Mouse (Mus musculus) c-Kit-positive CD71-positive TER-119-positive erythroid progenitor cells, embryonic 14.5 days (primary cell): Measurements from ENCODE around the gene Skida1.
"Not testable (repeated sequence)": the region's sequence is repeated elsewhere in the genome, so short reads cannot be mapped to it uniquely, and the experiment has no call there.

ENCODE experiments used
- DNase-seq: peaks from one replicate; pipeline ENCODE4 v3.0.0-alpha.2; 2013; ENCODE audit warnings: low spot score

Gene Skida1

GRCm38 (mm10) chr2:18048453-18049075, at the start of gene Skida1:
Skida1 (minus strand) TSS chr2:18049051.
- DNase-seq: no peak

DNA sequence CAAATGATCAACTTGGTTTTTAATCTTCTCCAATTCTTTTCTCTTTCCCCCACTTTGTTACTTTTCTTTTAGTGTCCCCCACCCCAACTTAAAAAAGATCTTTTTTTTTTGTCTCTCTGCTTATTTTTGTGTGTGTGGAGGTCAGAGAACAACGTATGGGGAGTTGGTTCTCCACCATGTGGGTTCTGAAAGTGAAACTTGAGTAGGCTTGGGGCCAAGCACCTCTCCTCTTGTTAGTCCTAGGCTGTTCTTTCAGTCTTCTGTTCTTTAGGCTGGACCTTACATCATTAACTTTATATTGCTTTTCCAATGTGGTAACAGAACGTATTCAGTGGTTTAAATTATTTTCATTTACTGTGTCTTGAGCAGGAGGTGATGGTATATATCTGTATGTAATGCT, 47.0 kb upstream of the Skida1 start:
- DNase-seq: no peak

DNA sequence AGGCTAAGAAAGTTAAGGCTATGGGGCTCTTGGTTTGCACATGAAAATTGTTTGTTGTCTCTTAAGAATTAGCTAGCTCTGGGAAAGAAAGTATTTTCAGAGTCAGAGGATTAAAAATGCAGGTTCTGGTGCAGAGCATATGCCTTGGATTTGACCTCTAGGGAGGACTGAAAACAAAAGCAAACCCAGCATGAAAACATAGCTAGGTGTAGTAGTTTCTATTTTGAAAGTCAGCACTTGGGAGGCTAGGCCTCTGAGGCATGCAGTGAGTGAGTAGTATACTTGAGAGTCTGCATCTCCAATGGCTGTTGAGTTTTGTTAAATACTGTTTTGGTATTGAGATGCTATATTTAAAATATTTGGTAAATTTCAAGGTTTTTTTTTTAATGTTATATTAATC, 45.5 kb upstream of the Skida1 start:
- DNase-seq: no peak

GRCm38 (mm10) chr2:18093858-18094257, 45.0 kb upstream of the Skida1 start:
- no peak for DNase-seq

GRCm38 (mm10) chr2:18087695-18088094, 38.8 kb upstream of the Skida1 start:
- not testable (repeated sequence) for DNase-seq

- DNase-seq: no peak
Measured at GRCm38 (mm10) chr2:18080182-18080860, 31.5 kb upstream of the Skida1 start.

- DNase-seq: no peak
Measured at GRCm38 (mm10) chr2:18071947-18072346, 23.1 kb upstream of the Skida1 start.

DNA sequence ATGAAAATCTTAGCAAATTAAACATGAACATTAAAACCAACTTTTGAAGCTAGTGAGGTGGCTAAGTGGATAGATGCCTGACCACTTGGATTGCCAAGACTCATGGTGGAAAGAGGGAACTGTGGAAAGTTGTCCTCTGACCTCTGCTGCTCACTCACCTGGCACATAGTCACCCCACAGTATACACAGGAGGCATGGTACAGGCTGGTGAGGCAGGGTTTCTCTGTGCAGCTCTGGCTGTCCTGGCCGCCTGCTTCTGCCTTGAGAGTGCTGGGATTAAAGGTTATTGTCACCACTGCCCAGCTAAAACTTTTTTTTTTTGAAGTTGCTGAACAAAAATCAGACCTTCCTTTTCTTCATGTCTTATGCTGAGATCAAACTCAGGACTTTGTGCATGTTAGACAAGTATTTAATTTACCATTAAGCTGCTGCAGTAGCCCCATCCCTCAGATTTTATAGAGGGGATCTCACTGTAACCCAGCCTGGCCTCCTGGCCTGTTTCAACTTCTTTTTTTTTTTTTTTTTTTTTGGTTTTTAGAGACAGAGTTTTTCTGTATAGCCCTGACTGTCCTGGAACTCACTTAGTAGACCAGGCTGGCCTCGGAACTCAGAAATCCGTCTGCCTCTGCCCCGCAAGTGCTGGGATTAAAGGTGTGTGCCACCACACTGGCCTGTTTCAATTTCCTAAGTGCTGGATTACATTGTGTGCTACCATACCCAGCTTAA, 19.4 kb upstream of the Skida1 start:
- DNase-seq: no peak

GRCm38 (mm10) chr2:18066436-18066835, 17.6 kb upstream of the Skida1 start:
- no peak for DNase-seq

- no peak for DNase-seq
Measured at GRCm38 (mm10) chr2:18065708-18066030, 16.8 kb upstream of the Skida1 start.

DNA sequence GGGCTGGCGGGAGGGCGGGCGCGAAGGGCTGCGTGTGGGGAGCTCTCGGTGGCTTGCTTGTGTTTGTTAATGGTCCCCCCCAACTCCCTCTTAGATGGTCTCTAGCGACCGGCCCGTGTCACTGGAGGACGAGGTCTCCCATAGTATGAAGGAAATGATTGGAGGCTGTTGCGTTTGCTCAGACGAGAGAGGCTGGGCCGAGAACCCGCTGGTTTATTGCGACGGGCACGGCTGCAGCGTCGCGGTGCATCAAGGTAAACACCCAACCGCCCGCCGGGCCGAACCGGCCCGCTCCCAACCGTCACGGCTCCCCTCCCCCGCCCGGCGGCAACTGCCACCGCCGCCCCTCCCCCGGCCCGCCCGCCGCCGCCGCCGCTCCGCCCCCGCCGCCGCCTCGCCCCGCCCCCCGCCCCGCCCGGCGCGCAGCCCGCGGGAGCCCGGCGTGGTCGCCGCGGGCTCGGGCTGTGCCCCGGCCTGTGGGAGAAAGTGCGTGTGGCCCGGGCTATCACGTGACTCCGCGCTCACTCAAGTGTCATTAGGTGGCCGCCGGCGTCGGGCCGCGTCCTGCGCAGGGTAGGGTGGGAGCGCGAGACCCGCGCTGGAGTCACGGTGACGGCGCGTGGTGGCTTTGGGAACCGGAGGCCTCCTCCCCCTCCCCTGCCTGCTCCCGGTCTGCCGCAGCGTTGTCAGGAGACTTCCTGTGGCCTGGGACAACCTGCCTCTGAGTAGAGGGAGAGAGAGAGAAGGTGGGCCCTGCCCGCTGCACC, 16.3 kb upstream of the Skida1 start:
- peak; percentile 71 for DNase-seq

DNA sequence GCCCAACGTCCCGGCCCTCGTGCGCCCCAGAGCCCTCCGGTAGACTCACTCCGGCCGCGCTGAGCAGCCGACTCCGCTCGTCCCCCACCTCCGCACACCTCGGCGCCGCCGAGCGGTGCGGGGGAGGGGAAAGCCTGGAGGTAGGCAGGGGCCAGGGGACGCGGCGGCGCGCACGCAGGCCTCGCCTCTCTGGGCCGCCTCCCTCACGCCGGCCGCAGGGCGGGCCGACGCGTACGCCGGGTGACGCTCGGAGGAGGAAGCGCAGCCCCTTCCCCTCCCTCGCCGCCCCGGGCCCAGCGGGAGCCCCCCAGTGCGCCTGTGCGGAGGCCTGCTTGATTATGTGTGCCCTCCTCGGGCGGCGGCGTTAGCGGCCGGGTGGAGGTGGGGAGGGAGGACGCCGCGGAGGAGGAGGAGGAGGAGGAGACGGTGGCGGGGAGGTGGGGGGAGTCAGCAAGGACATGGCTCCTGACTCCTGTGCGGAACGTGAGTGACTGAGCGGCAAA, 15.6 kb upstream of the Skida1 start:
- peak; percentile 79 for DNase-seq

GRCm38 (mm10) chr2:18063763-18064251, 15.0 kb upstream of the Skida1 start:
- DNase-seq: peak; percentile 72

GRCm38 (mm10) chr2:18060396-18060795, 11.5 kb upstream of the Skida1 start:
- DNase-seq: no peak

- DNase-seq: no peak
Measured at GRCm38 (mm10) chr2:18059891-18060290, 11.0 kb upstream of the Skida1 start.

DNA sequence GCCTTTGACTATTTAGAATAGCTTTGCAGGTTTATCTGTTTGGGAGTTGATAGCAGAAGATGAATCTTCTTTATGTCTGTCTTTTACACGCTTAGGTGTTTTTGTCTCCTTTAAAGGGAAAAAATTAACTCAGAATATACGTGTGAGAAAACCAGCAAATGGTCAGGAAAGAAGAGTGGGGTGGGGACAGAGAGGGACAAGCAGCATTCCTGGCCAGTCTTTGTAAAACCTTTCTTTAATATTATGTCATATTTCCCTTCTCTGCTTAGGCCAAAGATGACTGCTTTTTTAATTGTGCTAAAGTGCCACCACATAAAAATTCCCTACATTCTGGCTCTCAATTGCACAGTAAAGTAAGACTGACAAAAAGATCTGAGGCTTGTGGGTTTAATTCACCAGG, 10.2 kb upstream of the Skida1 start:
- no peak for DNase-seq

DNA sequence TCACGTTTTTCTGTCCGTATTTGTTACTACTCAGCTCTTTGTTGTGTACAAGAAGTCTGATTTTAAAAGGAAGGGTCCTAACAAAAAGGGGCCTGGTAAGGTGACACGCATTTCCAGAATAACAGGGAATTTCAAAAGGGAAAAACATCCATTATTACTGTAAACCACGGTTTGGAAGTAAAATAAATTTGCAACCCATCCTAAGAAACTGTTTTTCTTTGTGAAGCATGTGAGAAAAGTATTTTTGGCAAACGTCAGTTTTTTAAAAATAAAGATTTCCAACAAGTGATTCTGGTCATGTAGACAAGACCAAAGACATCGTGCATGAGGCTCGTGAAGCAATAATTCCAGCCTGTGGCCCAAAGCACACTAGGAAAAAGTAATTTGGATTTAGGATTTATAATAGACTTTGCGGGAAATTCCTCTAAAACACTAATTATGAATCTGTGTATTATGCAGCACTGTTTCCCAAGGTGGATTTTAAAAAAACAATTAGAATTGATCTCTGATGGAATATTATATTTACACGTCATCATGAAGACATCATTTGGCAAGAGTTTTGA, 9.4 kb upstream of the Skida1 start:
- DNase-seq: no peak

DNA sequence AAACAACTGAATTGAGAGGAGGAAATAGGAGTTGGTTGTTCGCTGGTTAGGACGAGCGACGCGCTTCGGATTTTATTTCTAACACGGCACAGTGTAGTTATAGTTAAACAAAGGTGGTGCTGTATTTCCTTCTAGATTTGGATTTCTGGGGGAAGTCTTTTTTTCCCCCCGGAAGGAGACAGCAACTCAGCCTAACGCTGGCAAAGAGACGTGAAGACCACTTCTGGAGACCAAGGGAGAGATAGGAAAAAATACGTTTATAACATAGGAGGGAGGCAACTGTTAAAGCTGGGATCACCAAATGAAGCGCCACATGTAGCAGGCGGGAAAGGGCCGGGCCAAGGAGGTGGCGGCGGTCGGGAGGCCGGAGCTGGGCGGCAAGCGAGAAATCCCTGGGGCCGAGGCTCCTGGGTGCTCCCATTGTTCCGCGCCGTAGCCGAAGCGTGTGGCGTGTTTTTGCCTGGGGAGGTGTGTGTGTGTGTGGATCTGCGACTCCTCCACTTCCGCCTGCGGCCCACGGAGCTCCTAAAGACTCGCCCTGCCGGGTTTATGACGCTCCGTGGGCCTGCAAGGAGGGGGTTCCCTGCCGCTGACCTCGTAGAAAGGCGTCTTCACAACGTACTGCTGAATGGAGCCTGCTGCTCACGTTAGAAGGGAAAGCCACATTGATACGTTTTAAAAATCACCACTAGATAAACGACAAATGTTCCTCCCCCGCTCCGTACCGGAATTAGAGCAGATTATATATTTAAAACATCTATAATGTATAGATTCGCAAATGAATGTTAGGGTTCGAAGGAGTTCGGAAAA, 8.7 kb upstream of the Skida1 start:
- DNase-seq: peak; percentile 57

DNA sequence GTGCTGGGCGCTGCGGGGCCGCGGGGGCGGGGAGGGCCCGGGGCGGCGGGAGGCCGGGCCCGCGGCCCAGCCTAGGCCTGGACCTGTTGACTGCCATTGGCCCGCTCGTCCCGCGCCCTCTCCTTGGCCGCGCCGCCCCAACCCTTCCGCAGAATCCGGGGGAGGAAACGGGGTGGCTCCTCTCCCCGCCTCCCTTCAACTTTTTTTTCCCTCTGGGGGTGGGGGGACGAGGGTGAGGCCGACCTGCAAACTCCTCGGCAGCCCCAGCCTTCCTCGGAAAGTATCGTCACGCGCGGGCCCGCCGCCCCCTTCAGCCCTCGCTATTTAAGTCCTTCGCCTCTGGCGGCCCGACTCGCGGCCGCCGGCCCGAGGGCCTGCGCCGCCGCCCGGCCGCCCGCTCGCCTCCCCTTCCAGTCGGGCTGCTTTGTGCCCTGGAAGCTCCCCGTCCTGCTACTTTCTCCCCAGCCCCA, 8.0 kb upstream of the Skida1 start:
- peak; percentile 88 for DNase-seq

DNA sequence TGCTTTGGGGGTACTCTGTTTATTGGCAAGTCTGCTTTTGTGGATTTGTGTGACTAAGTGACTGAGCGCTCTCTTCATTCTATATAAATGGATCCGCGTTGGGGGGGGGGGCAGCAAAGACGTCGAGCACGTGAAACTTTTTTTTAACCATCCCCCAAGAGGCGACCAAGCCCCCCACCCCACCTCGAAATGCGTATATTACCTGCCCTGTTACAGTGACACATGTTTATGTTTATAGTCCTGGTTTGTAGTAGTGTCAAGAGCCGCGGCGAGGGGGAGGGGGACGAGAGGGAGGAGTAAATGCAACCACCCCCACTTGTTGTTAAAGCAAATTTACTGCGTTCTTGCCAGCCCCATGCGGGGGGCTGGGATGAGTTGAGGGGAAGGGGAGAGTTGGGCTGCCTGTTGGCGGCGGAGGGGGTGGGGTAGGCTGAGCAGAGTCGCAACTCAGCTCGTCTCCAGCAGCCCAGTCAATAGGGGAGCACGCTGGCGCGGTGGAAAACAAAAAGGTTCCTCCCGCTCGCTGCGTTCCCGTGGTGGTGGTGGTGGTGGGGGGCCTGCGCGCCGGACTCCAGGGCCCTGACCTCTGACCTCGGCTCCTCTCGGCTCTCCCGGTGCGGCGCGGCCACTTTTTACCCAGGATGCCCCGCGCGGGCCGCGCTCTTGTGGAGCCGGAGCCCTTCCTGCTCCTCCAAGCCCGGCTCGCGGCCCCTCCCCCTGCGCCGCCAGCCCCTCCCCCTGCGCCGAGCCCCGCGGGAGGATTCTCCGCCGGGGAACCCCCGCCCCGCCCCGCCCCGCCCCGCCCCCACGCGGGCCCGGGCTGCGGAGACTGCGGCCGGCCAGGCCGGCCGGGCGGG, 7.3 kb upstream of the Skida1 start:
- peak; percentile 90 for DNase-seq
